Mouse (Mus musculus) liver, embryonic 14.5 days (tissue): ENCODE results near the gene Hadh. TPM values are rescaled to one million over a fixed set of nuclear protein-coding genes. Genes with fewer than 3 reads are reported as not detected.

ENCODE experiments used
- ATAC-seq: fragments of 200-750 bp; cut with Nextera tagmentation; 2 replicates; pipeline ENCODE4 v1.8.0; 2017; ENCODE audit warnings: moderate number of reproducible peaks, mild to moderate bottlenecking, moderate library complexity; ENCODE audit not compliant: insufficient read depth
- DNase-seq, 3 experiments: peaks; one replicate each; pipeline ENCODE4 v3.0.0-alpha.2; 2012 to 2013; ENCODE audit warnings: low read depth in 3 of 3, low spot score in 3 of 3
- H3K27ac ChIP-seq: fragments of 300-500 bp; sonication (generic); 2 replicates; pipeline ENCODE4 v1.5.1; 2014; ENCODE audit warnings: moderate library complexity, mild to moderate bottlenecking, control low read depth, inconsistent platforms
- H3K27me3 ChIP-seq: fragments of 300-500 bp; sonication (generic); 2 replicates; pipeline ENCODE4 v1.6.1; 2014; ENCODE audit warnings: mild to moderate bottlenecking, low read length, moderate library complexity; ENCODE audit not compliant: control insufficient read depth, insufficient read depth
- H3K36me3 ChIP-seq: fragments of 300-500 bp; sonication (generic); replicated peaks from 2 replicates; pipeline ENCODE4 v1.6.1; 2014; ENCODE audit warnings: low read depth; ENCODE audit not compliant: control insufficient read depth, insufficient read depth
- H3K4me1 ChIP-seq, 2 experiments: fragments of 200-500 bp in 1 of 2; fragments of 300-500 bp in 1 of 2; sonication (generic) in 1 of 2; replicated peaks; 2 replicates each; pipeline ENCODE4 v1.6.1; 2012 to 2014; ENCODE audit warnings: antibody characterized with exemption in 1 of 2, inconsistent platforms in 1 of 2, low read length in 1 of 2; ENCODE audit not compliant: control insufficient read depth in 2 of 2, insufficient read depth in 2 of 2
- H3K4me2 ChIP-seq: fragments of 300-500 bp; sonication (generic); 2 replicates; pipeline ENCODE4 v1.6.1; 2014; ENCODE audit warnings: low read depth, mild to moderate bottlenecking, control low read depth, moderate library complexity
- H3K4me3 ChIP-seq, 2 experiments: fragments of 200-500 bp in 1 of 2; fragments of 300-500 bp in 1 of 2; sonication (generic) in 1 of 2; 2 replicates each; pipeline ENCODE4 v1.5.1; 2012 to 2014; ENCODE audit warnings: low read depth in 2 of 2, low read length in 2 of 2, mild to moderate bottlenecking in 2 of 2, control low read depth in 1 of 2, inconsistent platforms in 1 of 2, moderate library complexity in 1 of 2; ENCODE audit not compliant: insufficient read depth in 1 of 2
- H3K9ac ChIP-seq: fragments of 300-500 bp; sonication (generic); replicated peaks from 2 replicates; pipeline ENCODE4 v1.6.1; 2014; ENCODE audit warnings: mild to moderate bottlenecking, control low read depth, moderate library complexity
- H3K9me3 ChIP-seq: fragments of 300-500 bp; sonication (generic); 2 replicates; pipeline ENCODE4 v1.6.1; 2016; ENCODE audit warnings: low read length, mixed read lengths; ENCODE audit not compliant: control insufficient read depth
- CTCF ChIP-seq: IDR thresholded peaks from 2 replicates; pipeline ENCODE4 v1.5.1; 2016; ENCODE audit warnings: antibody characterized with exemption, low read depth, control low read depth
- EP300 ChIP-seq: IDR thresholded peaks from 2 replicates; pipeline ENCODE4 v1.6.1; 2016; ENCODE audit warnings: antibody characterized with exemption, low read depth
- WGBS: fragments of 180-500 bp; shearing (Covaris S2); extraction: QIAGEN DNeasy Blood & Tissue Kit; methylation state at CpG from one replicate; pipeline ENCODE4 v1.1.7; 2014; ENCODE audit not compliant: insufficient replicate concordance; 5-methylcytosine and 5-hydroxymethylcytosine counted together
- polyA plus RNA-seq, 2 experiments: library from polyadenylated mRNA; depleted of rRNA in 1 of 2; stranded (reverse) in 1 of 2; unstranded in 1 of 2; fragments of >200 nt; fragmentation: Nextera tagmentation in 1 of 2; extraction: Ambion mirVana in 1 of 2; gene quantifications; 2 replicates each; pipeline versions ENCODE4 v1.2.1 to v1.2.3; 2012 to 2014

Hadh gene
- polyA plus RNA-seq, 2 experiments: 78.3 to 98.0 TPM

- TF ChIP-seq CTCF: no peak
- TF ChIP-seq EP300: no peak
- WGBS: 69% methylated on average over 8 of the region's 8 CpGs
- ATAC-seq: no peak
- H3K9ac ChIP-seq: no peak overlapping the region
- no peaks in the 10 kb centered on the region for H3K36me3 ChIP-seq
- no peaks in the 10 kb centered on the region for H3K9me3 ChIP-seq
- no peak overlapping the region for H3K4me2 ChIP-seq
- H3K4me1 ChIP-seq: no peaks in the 10 kb centered on the region
- H3K27me3 ChIP-seq: no peaks in the 10 kb centered on the region
- H3K4me3 ChIP-seq: no peak overlapping the region
- no peak overlapping the region for H3K27ac ChIP-seq
- no peak for DNase-seq
Measured at GRCm38 (mm10) chr3:131196507-131197019, 75.3 kb downstream of the Hadh start.

GRCm38 (mm10) chr3:131196050-131196449 lies 75.9 kb downstream of the Hadh start:
- TF ChIP-seq EP300 (no peak), CTCF (no peak)
- DNase-seq: no peak
- Histone ChIP-seq H3K4me3 (no peak overlapping the region), H3K9me3 (no peaks in the 10 kb centered on the region), H3K9ac (no peak overlapping the region), H3K36me3 (no peaks in the 10 kb centered on the region), H3K4me1 (no peaks in the 10 kb centered on the region), H3K4me2 (no peak overlapping the region), H3K27ac (no peak overlapping the region), H3K27me3 (no peaks in the 10 kb centered on the region)
- no peak for ATAC-seq
- WGBS: 72% methylated on average over 10 of the region's 10 CpGs

GRCm38 (mm10) chr3:131191454-131191853 lies 80.4 kb downstream of the Hadh start:
- H3K4me1 ChIP-seq: no peaks in the 10 kb centered on the region
- no peaks in the 10 kb centered on the region for H3K27me3 ChIP-seq
- no peak overlapping the region for H3K27ac ChIP-seq
- ATAC-seq (no peak), DNase-seq (no peak)
- H3K4me3 ChIP-seq: no peak overlapping the region
- H3K9me3 ChIP-seq: no peaks in the 10 kb centered on the region
- H3K4me2 ChIP-seq: no peak overlapping the region
- no peak for TF ChIP-seq EP300
- no peak for TF ChIP-seq CTCF
- 63% methylated on average over 7 of the region's 7 CpGs for WGBS
- no peak overlapping the region for H3K9ac ChIP-seq
- no peaks in the 10 kb centered on the region for H3K36me3 ChIP-seq

- H3K4me3 ChIP-seq: no peak overlapping the region
- no peak for ATAC-seq
- no peak overlapping the region for H3K9ac ChIP-seq
- H3K36me3 ChIP-seq: no peaks in the 10 kb centered on the region
- H3K4me1 ChIP-seq: no peaks in the 10 kb centered on the region
- no peaks in the 10 kb centered on the region for H3K9me3 ChIP-seq
- no peaks in the 10 kb centered on the region for H3K27me3 ChIP-seq
- DNase-seq: no peak
- TF ChIP-seq EP300: no peak
- TF ChIP-seq CTCF: no peak
- no peak overlapping the region for H3K4me2 ChIP-seq
- no peak overlapping the region for H3K27ac ChIP-seq
- WGBS: 64% methylated on average over 19 of the region's 19 CpGs
Measured at GRCm38 (mm10) chr3:131190671-131191367, 81.1 kb downstream of the Hadh start.

- no peak for ATAC-seq
- Histone ChIP-seq H3K4me3 (no peak overlapping the region), H3K27me3 (no peaks in the 10 kb centered on the region), H3K4me2 (no peak overlapping the region), H3K9me3 (no peaks in the 10 kb centered on the region), H3K9ac (no peak overlapping the region), H3K27ac (no peak overlapping the region), H3K4me1 (no peaks in the 10 kb centered on the region), H3K36me3 (no peaks in the 10 kb centered on the region)
- TF ChIP-seq EP300 (no peak), CTCF (no peak)
- DNase-seq: no peak
- WGBS: 40% methylated on average over 11 of the region's 11 CpGs
Measured at GRCm38 (mm10) chr3:131190239-131190638, 81.7 kb downstream of the Hadh start.
